Mouse (Mus musculus) neural tube, embryonic 15.5 days (tissue): Measurements from ENCODE around the gene Tspan14. TPM values are rescaled to one million over a fixed set of nuclear protein-coding genes. Genes with fewer than 3 reads are reported as not detected.

Source experiments
- ATAC-seq: fragments of 200-750 bp; cut with Nextera tagmentation; 2 replicates; pipeline ENCODE4 v1.8.0; 2017; ENCODE audit warnings: mild to moderate bottlenecking, moderate TSS enrichment, moderate library complexity; ENCODE audit not compliant: low FRiP score
- H3K27ac ChIP-seq: fragments of 300-500 bp; sonication (generic); replicated peaks from 2 replicates; pipeline ENCODE4 v1.5.1; 2015; ENCODE audit warnings: mild to moderate bottlenecking, inconsistent platforms
- H3K27me3 ChIP-seq: fragments of 300-500 bp; sonication (generic); replicated peaks from 2 replicates; pipeline ENCODE4 v1.6.1; 2015; ENCODE audit warnings: inconsistent platforms
- H3K36me3 ChIP-seq: fragments of 300-500 bp; sonication (generic); 2 replicates; pipeline ENCODE4 v1.6.1; 2015; ENCODE audit warnings: inconsistent platforms
- H3K4me1 ChIP-seq: fragments of 300-500 bp; sonication (generic); 2 replicates; pipeline ENCODE4 v1.6.1; 2015; ENCODE audit warnings: inconsistent platforms
- H3K4me2 ChIP-seq: fragments of 300-500 bp; sonication (generic); 2 replicates; pipeline ENCODE4 v1.6.1; 2015; ENCODE audit warnings: inconsistent platforms, mild to moderate bottlenecking, moderate library complexity
- H3K4me3 ChIP-seq: fragments of 300-500 bp; sonication (generic); replicated peaks from 2 replicates; pipeline ENCODE4 v1.5.1; 2015; ENCODE audit warnings: mild to moderate bottlenecking, inconsistent platforms
- H3K9ac ChIP-seq: fragments of 300-500 bp; sonication (generic); replicated peaks from 2 replicates; pipeline ENCODE4 v1.6.1; 2015; ENCODE audit warnings: mild to moderate bottlenecking, inconsistent platforms
- H3K9me3 ChIP-seq: fragments of 300-500 bp; sonication (generic); replicated peaks from 2 replicates; pipeline ENCODE4 v1.6.1; 2016; ENCODE audit warnings: inconsistent platforms
- WGBS: fragments of 180-500 bp; shearing (Covaris S2); methylation state at CpG from one replicate; pipeline ENCODE4 v1.1.7; 2015; ENCODE audit warnings: mixed read lengths; 5-methylcytosine and 5-hydroxymethylcytosine counted together
- polyA plus RNA-seq: library from polyadenylated mRNA; unstranded; fragments of >200 nt; fragmentation: Nextera tagmentation; extraction: Ambion mirVana; gene quantifications from 2 replicates; pipeline ENCODE4 v1.2.1, GENCODE M21; 2015

Gene Tspan14
- polyA plus RNA-seq, 1 experiment from 2014 or later, result 45.5 TPM

DNA sequence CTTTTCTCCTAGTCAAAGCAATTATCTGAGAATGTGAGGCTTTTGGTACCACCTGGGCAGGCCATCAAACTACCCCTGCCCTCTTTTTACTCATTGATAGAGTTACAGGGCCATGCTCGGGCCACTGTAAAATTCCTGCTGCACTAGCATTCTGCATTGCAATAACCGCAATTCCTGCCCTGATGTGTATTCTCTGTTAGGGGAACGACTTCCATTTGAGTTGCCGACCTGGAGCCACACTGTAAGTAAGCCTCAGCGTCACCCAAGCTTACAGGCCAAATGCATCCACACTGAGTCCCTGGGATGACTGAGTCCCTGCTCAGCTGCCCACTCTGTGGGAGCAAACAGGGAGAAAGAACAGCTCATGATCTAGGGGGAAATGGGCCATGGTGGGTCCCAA lies 35.0 kb upstream of the Tspan14 start:
- ATAC-seq, result no peak
- Histone ChIP-seq H3K4me1 (peaks cover 13% of the 10 kb centered on the region), H3K36me3 (peaks cover 43% of the 10 kb centered on the region), H3K27me3 (no peaks in the 10 kb centered on the region), H3K4me2 (no peak overlapping the region), H3K4me3 (no peak overlapping the region), H3K27ac (no peak overlapping the region), H3K9me3 (no peaks in the 10 kb centered on the region), H3K9ac (no peak overlapping the region)
- 85% methylated on average over 5 of the region's 5 CpGs for WGBS

DNA sequence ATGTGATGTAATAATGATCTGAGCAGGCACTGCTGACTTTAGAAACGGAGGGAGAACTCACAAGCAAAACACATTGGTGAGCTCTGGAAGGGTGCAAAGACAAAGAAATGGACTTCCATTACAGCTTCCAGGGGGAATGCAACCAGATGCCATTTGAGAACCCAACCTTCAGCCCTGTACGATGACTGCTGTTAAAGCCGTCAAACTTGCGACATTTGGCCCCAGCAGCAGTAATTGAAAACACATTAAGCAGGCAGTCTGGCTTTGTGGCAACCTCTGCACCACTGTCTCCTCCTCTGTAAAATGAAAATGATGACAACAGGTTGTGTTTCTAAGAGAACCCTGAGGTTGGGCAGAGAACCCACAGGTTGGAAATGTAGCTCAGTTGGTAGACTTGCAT lies 34.2 kb upstream of the Tspan14 start:
- no peak overlapping the region for H3K27ac ChIP-seq
- 86% methylated on average over 4 of the region's 4 CpGs for WGBS
- no peaks in the 10 kb centered on the region for H3K9me3 ChIP-seq
- H3K27me3 ChIP-seq, result no peaks in the 10 kb centered on the region
- ATAC-seq, result no peak
- no peak overlapping the region for H3K4me3 ChIP-seq
- H3K36me3 ChIP-seq, result peaks cover 50% of the 10 kb centered on the region
- peaks cover 13% of the 10 kb centered on the region for H3K4me1 ChIP-seq
- no peak overlapping the region for H3K4me2 ChIP-seq
- no peak overlapping the region for H3K9ac ChIP-seq

DNA sequence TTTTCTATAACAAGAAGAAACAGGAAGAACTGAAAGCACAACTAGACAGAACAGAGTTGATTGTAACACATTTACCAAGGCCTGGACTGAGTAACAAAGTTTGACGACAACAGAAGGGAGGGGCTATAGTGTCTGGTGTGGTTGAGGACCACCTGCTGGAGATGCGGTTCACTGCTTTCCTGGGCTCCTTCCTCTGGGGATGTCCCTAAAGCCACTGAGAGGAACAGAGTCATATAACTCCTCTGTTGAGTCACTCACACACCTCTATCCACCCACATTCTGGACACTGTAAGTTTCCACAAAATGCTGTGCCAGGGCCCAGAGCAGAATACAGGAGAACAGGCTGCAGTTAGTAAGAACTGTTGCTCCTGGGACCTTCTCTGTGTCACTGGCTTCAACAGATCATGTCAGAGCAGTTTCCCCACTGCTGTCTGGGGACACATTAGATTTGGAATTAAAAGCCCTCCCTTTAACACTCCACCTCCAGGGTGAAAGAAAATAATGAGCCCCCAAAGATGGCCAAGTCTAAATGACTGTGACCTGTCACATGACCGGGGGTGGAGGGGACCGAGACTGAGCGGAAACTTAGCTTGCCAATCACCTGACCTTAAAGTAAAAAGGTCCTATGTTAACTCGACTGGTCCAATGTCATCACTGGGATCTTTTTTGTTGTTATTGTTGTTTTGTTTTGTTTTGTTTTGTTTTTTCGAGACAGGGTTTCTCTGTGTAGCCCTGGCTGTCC lies 33.5 kb upstream of the Tspan14 start:
- H3K4me3 ChIP-seq, result no peak overlapping the region
- H3K4me2 ChIP-seq, result no peak overlapping the region
- H3K27me3 ChIP-seq, result no peaks in the 10 kb centered on the region
- no peak overlapping the region for H3K27ac ChIP-seq
- no peak overlapping the region for H3K9ac ChIP-seq
- peaks cover 12% of the 10 kb centered on the region for H3K4me1 ChIP-seq
- H3K36me3 ChIP-seq, result peaks cover 53% of the 10 kb centered on the region
- ATAC-seq, result no peak
- 90% methylated on average over 7 of the region's 7 CpGs for whole genome bisulfite sequencing
- no peaks in the 10 kb centered on the region for H3K9me3 ChIP-seq

DNA sequence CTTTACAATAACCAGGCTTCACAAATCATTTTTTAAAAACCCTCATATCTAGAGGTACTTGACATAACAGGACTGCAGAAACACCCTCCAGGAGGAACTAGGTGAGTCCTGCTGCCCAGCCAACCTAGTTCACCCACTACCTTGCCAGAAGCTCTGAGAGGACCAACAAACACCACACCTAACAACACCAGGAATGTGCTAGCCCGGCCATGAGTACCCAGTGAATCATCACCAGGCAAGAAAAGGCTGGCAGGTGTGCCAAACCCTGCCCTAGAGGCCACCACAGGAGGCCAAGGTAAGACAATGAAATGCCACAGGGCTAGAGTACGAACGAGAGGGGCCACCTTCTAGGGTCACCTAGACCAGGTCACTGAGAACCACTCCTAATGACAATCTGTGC lies 29.6 kb upstream of the Tspan14 start:
- Histone ChIP-seq H3K9me3 (no peaks in the 10 kb centered on the region), H3K4me3 (no peak overlapping the region), H3K27ac (no peak overlapping the region), H3K4me2 (no peak overlapping the region), H3K36me3 (peaks cover 56% of the 10 kb centered on the region), H3K4me1 (no peaks in the 10 kb centered on the region), H3K9ac (no peak overlapping the region), H3K27me3 (no peaks in the 10 kb centered on the region)
- no peak for ATAC-seq
- 73% methylated on average over 3 of the region's 3 CpGs for WGBS

DNA sequence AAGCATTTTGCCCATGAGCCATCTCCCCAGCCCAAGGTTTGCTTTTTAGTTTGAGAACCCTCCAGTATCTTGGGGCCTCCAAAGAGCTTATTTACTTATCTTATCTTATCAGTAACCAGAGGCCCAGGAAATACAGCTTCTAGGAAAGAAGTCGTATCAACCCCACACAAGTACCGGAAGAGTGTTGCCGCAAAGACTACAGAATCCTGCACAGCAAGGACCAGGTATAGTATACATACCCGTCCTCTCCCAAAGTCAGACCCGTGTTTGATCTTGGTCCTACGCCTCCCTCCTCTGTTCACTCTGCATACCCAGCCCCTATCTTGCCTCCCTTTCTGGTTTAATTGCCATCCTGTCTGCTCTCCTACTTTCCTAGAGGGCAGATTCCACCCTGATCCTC lies 25.9 kb upstream of the Tspan14 start:
- WGBS, result 85% methylated on average over 6 of the region's 6 CpGs
- no peaks in the 10 kb centered on the region for H3K9me3 ChIP-seq
- no peak overlapping the region for H3K4me2 ChIP-seq
- H3K27me3 ChIP-seq, result no peaks in the 10 kb centered on the region
- H3K9ac ChIP-seq, result no peak overlapping the region
- H3K27ac ChIP-seq, result no peak overlapping the region
- ATAC-seq, result no peak
- no peaks in the 10 kb centered on the region for H3K4me1 ChIP-seq
- H3K4me3 ChIP-seq, result no peak overlapping the region
- peaks cover 33% of the 10 kb centered on the region for H3K36me3 ChIP-seq

DNA sequence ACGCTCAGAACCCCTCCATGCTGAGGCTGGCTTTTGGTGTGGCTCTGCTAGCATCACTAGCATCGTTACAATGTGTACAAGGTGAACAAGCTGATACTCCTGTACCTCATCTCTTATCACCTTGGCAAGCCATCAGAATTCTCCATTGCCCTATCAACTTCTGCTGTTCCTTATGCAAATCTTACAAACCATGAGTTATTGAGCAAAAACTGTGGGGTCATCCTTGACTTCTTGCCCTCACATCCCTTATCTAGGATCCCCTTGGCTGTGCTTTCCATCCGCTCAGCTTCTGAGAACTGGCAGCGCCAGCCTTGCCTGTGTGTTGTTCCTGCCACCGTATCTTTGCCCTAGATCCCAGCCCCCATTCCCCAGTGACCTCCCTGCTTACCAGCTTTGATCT lies 22.2 kb upstream of the Tspan14 start:
- no peak for ATAC-seq
- H3K27me3 ChIP-seq, result no peaks in the 10 kb centered on the region
- no peak overlapping the region for H3K4me3 ChIP-seq
- WGBS, result 97% methylated on average over 5 of the region's 5 CpGs
- H3K4me2 ChIP-seq, result no peak overlapping the region
- no peaks in the 10 kb centered on the region for H3K4me1 ChIP-seq
- H3K9ac ChIP-seq, result no peak overlapping the region
- H3K9me3 ChIP-seq, result no peaks in the 10 kb centered on the region
- H3K36me3 ChIP-seq, result peaks cover 5% of the 10 kb centered on the region
- no peak overlapping the region for H3K27ac ChIP-seq

DNA sequence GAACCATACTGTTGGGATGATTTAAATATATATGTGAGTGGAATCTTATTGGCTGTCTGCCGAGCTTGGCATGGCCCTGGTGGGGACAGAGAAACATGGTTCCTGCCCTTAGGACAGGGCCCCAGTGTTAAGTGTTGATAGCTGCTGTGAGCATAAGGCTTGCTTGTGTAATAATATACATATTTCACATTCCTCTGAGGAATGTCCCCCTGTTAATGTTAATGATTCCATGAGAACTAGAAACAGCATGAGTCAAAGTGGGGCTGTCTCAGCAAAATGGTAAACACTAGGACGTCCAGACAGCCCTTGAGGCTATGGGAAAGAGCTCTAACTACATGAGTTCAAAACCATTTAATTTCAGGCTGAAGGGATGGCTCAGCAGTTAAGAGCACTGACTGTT lies 20.6 kb upstream of the Tspan14 start:
- H3K9me3 ChIP-seq, result no peaks in the 10 kb centered on the region
- WGBS, result 80% methylated on average over 2 of the region's 2 CpGs
- H3K4me3 ChIP-seq, result no peak overlapping the region
- H3K4me2 ChIP-seq, result no peak overlapping the region
- H3K27me3 ChIP-seq, result no peaks in the 10 kb centered on the region
- no peak for ATAC-seq
- no peaks in the 10 kb centered on the region for H3K4me1 ChIP-seq
- no peaks in the 10 kb centered on the region for H3K36me3 ChIP-seq
- H3K27ac ChIP-seq, result no peak overlapping the region
- H3K9ac ChIP-seq, result no peak overlapping the region

DNA sequence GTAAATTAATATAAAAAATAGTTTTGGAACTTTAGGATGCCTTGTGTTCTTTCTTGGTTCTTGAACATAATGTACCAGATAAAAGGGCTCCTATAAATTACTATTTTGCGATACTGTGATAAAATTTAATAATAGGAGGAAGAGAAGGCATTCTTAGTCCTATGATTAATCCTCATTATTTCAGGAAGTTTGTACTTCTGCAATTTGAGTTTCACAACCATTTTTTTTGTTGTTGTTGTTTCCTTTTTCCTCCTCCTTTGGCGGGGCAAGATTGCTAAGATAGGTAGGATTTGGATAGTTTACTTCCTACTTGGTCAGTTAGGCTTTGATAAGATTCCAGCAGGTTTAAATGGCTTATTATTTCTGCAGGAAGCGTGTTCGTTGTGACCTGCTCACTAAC lies 19.0 kb upstream of the Tspan14 start:
- no peak overlapping the region for H3K4me2 ChIP-seq
- no peak overlapping the region for H3K27ac ChIP-seq
- ATAC-seq, result no peak
- no peaks in the 10 kb centered on the region for H3K9me3 ChIP-seq
- no peak overlapping the region for H3K4me3 ChIP-seq
- WGBS, result 88% methylated on average over 4 of the region's 4 CpGs
- no peaks in the 10 kb centered on the region for H3K27me3 ChIP-seq
- no peak overlapping the region for H3K9ac ChIP-seq
- no peaks in the 10 kb centered on the region for H3K36me3 ChIP-seq
- no peaks in the 10 kb centered on the region for H3K4me1 ChIP-seq

DNA sequence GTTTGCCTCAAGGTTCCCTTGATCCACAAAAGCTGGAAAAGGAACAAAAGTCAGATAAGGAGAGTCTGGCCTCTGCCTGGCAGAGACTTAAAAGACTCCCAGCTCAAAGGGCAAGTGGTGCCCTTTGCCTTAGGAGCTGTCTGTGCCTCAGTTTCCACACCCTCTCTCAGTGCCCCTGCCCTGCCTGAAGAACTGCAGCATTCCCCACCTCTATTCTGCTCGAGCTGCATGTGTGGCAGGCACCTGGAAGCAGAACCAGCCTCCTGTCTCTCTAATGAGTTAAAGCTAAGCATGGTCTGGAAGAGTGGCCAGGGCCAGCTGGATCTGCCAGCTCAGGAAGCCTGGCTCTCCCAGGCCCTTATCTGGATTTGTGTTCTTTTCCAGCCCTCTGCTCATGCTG lies 13.1 kb upstream of the Tspan14 start:
- no peaks in the 10 kb centered on the region for H3K27me3 ChIP-seq
- H3K9me3 ChIP-seq, result no peaks in the 10 kb centered on the region
- H3K27ac ChIP-seq, result no peak overlapping the region
- no peaks in the 10 kb centered on the region for H3K4me1 ChIP-seq
- no peaks in the 10 kb centered on the region for H3K36me3 ChIP-seq
- ATAC-seq, result no peak
- no peak overlapping the region for H3K4me3 ChIP-seq
- 62% methylated on average over 1 of the region's 1 CpGs for WGBS
- H3K9ac ChIP-seq, result no peak overlapping the region
- no peak overlapping the region for H3K4me2 ChIP-seq

DNA sequence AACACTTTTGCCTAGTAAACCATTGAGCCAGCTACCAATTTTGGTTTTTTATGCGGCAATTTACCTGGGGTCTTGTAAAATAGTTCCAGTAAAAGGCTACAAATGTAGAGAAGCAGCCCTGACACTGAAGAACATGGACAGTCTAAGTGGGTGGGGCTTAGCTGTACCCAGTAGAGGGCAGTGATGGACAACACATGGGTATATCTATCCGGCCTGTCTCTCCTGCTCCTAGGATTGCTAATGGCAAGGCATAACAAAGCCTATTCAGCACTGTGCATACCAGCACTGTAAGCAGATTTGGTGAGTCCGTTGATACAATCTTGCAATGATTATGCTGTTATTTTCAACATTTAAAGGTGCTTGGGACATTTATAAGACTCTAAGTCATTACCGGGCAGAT lies 12.4 kb upstream of the Tspan14 start:
- WGBS, result 57% methylated on average over 4 of the region's 4 CpGs
- 0 out of 2 replicates have a peak, but pooled peaks have one; percentile 62 for ATAC-seq
- no peak overlapping the region for H3K27ac ChIP-seq
- no peaks in the 10 kb centered on the region for H3K27me3 ChIP-seq
- H3K9ac ChIP-seq, result no peak overlapping the region
- H3K9me3 ChIP-seq, result no peaks in the 10 kb centered on the region
- H3K4me1 ChIP-seq, result no peaks in the 10 kb centered on the region
- no peak overlapping the region for H3K4me2 ChIP-seq
- no peaks in the 10 kb centered on the region for H3K36me3 ChIP-seq
- no peak overlapping the region for H3K4me3 ChIP-seq

DNA sequence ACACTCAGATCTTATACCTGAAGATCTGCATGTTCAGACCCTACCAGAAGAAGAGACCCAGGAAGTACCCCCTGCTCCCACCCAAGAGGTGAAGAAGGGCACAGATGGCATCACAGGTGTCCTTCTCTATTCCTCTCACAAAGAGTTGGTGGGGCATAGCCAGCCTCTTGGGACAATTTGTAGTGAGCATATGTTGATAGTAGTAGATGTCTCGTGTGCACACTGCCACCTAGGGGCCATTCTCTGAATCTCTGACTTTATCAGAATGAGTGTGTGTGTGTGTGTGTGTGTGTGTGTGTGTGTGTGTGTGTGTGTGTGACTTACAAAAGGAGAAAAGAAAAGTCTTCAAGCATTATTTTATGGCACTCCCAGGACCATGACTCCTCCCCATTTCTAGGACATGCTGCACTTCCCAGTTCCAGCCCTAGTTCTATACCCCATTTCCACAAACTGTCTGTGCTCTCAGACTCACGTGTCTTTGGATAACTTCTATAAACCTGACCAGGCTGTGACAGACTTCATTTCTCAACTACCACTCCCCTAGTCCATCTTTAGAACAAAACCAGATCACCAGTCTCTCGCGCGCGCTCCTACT lies 8.6 kb upstream of the Tspan14 start:
- Histone ChIP-seq H3K27me3 (no peaks in the 10 kb centered on the region), H3K27ac (no peak overlapping the region), H3K9ac (no peak overlapping the region), H3K36me3 (no peaks in the 10 kb centered on the region), H3K9me3 (no peaks in the 10 kb centered on the region), H3K4me1 (no peaks in the 10 kb centered on the region), H3K4me2 (no peak overlapping the region), H3K4me3 (no peak overlapping the region)
- ATAC-seq, result peak; percentile 52
- 75% methylated on average over 6 of the region's 6 CpGs for WGBS

DNA sequence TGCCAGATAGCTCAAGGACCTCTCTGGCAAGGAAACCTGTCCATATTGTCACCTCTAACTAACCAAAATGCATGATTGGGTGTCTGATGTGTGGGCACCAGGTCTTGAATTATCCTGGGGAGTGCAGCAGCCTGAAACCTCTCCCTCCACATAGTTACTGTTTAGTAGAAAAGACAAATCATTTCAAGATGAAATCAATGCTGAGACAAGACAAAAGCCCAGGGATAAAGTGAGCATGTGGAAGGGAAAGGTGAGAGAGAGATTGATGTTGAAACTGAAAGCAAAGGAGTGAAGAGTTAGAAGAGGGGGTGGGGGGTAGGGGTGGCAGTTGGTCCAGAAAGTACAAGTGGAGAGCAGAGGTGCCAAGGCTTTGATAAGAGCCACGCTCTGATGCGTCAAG lies 1.4 kb upstream of the Tspan14 start:
- Histone ChIP-seq H3K4me3 (0 out of 2 replicates have a peak overlapping the region, but pooled peaks have one; percentile 73), H3K27me3 (no peaks in the 10 kb centered on the region), H3K4me2 (peak overlapping the region; percentile 88), H3K9ac (0 out of 2 replicates have a peak overlapping the region, but pooled peaks have one; percentile 67), H3K4me1 (peaks cover 27% of the 10 kb centered on the region), H3K36me3 (no peaks in the 10 kb centered on the region), H3K27ac (peak overlapping the region; percentile 89; the same call in 1 of the 2 replicates), H3K9me3 (no peaks in the 10 kb centered on the region)
- 82% methylated on average over 2 of the region's 2 CpGs for WGBS
- ATAC-seq, result no peak
